Mouse (Mus musculus) embryonic facial prominence, embryonic 14.5 days (tissue): ENCODE results near the gene Ina. TPM values are rescaled to one million over a fixed set of nuclear protein-coding genes. Genes with fewer than 3 reads are reported as not detected.
A peak's percentile ranks its signal among the peaks of the same experiment; 100 is the strongest.
"Not testable (repeated sequence)": the region's sequence is repeated elsewhere in the genome, so short reads cannot be mapped to it uniquely, and the experiment has no call there.

Experiments used
- ATAC-seq: fragments of 200-750 bp; cut with Nextera tagmentation; 2 replicates; pipeline ENCODE4 v1.8.0; 2017; ENCODE audit warnings: low read depth, moderate number of reproducible peaks, moderate TSS enrichment
- DNase-seq: peaks from one replicate; pipeline ENCODE4 v3.0.0-alpha.2; 2015; ENCODE audit warnings: low spot score
- H3K27ac ChIP-seq: fragments of 300-500 bp; sonication (generic); replicated peaks from 2 replicates; pipeline ENCODE4 v1.5.1; 2014; ENCODE audit warnings: low read depth, mild to moderate bottlenecking, low read length, moderate library complexity
- H3K27me3 ChIP-seq: fragments of 300-500 bp; sonication (generic); replicated peaks from 2 replicates; pipeline ENCODE4 v1.6.1; 2014; ENCODE audit warnings: low read length; ENCODE audit not compliant: control insufficient read depth, insufficient read depth
- H3K36me3 ChIP-seq: fragments of 300-500 bp; sonication (generic); 2 replicates; pipeline ENCODE4 v1.6.1; 2014; ENCODE audit warnings: low read length, mixed read lengths; ENCODE audit not compliant: control insufficient read depth, insufficient read depth
- H3K4me1 ChIP-seq: fragments of 300-500 bp; sonication (generic); 2 replicates; pipeline ENCODE4 v1.6.1; 2014; ENCODE audit warnings: antibody characterized with exemption, low read length; ENCODE audit not compliant: control insufficient read depth, insufficient read depth
- H3K4me2 ChIP-seq: fragments of 300-500 bp; sonication (generic); 2 replicates; pipeline ENCODE4 v1.6.1; 2014; ENCODE audit warnings: low read depth, mild to moderate bottlenecking, low read length, moderate library complexity, mixed read lengths
- H3K4me3 ChIP-seq: fragments of 300-500 bp; sonication (generic); 2 replicates; pipeline ENCODE4 v1.5.1; 2014; ENCODE audit warnings: low read depth, mild to moderate bottlenecking, low read length
- H3K9ac ChIP-seq: fragments of 300-500 bp; sonication (generic); 2 replicates; pipeline ENCODE4 v1.6.1; 2014; ENCODE audit warnings: low read depth, mild to moderate bottlenecking, low read length, moderate library complexity, mixed read lengths
- H3K9me3 ChIP-seq: fragments of 300-500 bp; sonication (generic); 2 replicates; pipeline ENCODE4 v1.6.1; 2016; ENCODE audit warnings: low read length; ENCODE audit not compliant: control insufficient read depth
- WGBS: fragments of 180-500 bp; shearing (Covaris S2); extraction: QIAGEN DNeasy Blood & Tissue Kit; methylation state at CpG from one replicate; pipeline ENCODE4 v1.1.7; 2014; 5-methylcytosine and 5-hydroxymethylcytosine counted together
- polyA plus RNA-seq: library from polyadenylated mRNA; unstranded; fragments of >200 nt; fragmentation: Nextera tagmentation; extraction: Ambion mirVana; gene quantifications from 2 replicates; pipeline ENCODE4 v1.2.1, GENCODE M21; 2014

Gene Ina
- polyA plus RNA-seq, 1 experiment from 2014 or later: 17.6 TPM

- H3K4me2 ChIP-seq: no peak overlapping the region
- no peak overlapping the region for H3K27ac ChIP-seq
- no peak for DNase-seq
- no peaks in the 10 kb centered on the region for H3K4me1 ChIP-seq
- no peak for ATAC-seq
- H3K27me3 ChIP-seq: no peaks in the 10 kb centered on the region
- no peaks in the 10 kb centered on the region for H3K9me3 ChIP-seq
- H3K36me3 ChIP-seq: no peaks in the 10 kb centered on the region
- no peak overlapping the region for H3K4me3 ChIP-seq
- WGBS: 68% methylated on average over 9 of the region's 9 CpGs
- no peak overlapping the region for H3K9ac ChIP-seq
Observed at GRCm38 (mm10) chr19:46971712-46972111, 42.8 kb upstream of the Ina start.

GRCm38 (mm10) chr19:46972159-46972558 lies 42.3 kb upstream of the Ina start:
- ATAC-seq: no peak
- WGBS: 95% methylated on average over 3 of the region's 3 CpGs

GRCm38 (mm10) chr19:46975565-46975964 lies 38.9 kb upstream of the Ina start:
- Histone ChIP-seq H3K9me3 (no peaks in the 10 kb centered on the region), H3K36me3 (no peaks in the 10 kb centered on the region), H3K27ac (no peak overlapping the region), H3K9ac (no peak overlapping the region), H3K4me1 (no peaks in the 10 kb centered on the region), H3K27me3 (no peaks in the 10 kb centered on the region), H3K4me3 (no peak overlapping the region), H3K4me2 (no peak overlapping the region)
- 66% methylated on average over 4 of the region's 4 CpGs for WGBS
- ATAC-seq: no peak
- no peak for DNase-seq

More at GRCm38 (mm10) chr19:46972159-46972558, 42.3 kb upstream of the Ina start:
- Histone ChIP-seq H3K9me3 (no peaks in the 10 kb centered on the region), H3K4me2 (no peak overlapping the region), H3K4me3 (no peak overlapping the region), H3K36me3 (no peaks in the 10 kb centered on the region), H3K27ac (no peak overlapping the region), H3K9ac (no peak overlapping the region), H3K27me3 (no peaks in the 10 kb centered on the region), H3K4me1 (no peaks in the 10 kb centered on the region)
- no peak for DNase-seq

- Histone ChIP-seq H3K27me3 (no peaks in the 10 kb centered on the region), H3K4me3 (no peak overlapping the region), H3K27ac (no peak overlapping the region), H3K4me1 (no peaks in the 10 kb centered on the region), H3K36me3 (no peaks in the 10 kb centered on the region), H3K9me3 (no peaks in the 10 kb centered on the region), H3K9ac (no peak overlapping the region), H3K4me2 (no peak overlapping the region)
- ATAC-seq (no peak), DNase-seq (no peak)
- WGBS: 87% methylated on average over 8 of the region's 8 CpGs
Observed at GRCm38 (mm10) chr19:46975997-46976396, 38.5 kb upstream of the Ina start.

GRCm38 (mm10) chr19:46976743-46977142 lies 37.8 kb upstream of the Ina start:
- Histone ChIP-seq H3K4me2 (no peak overlapping the region), H3K36me3 (no peaks in the 10 kb centered on the region)

GRCm38 (mm10) chr19:46977460-46977859 lies 37.0 kb upstream of the Ina start:
- DNase-seq (peak; percentile 55), ATAC-seq (peak; percentile 26; the same call in 1 of the 2 replicates)
- WGBS: 54% methylated on average over 6 of the region's 6 CpGs
- Histone ChIP-seq H3K9ac (no peak overlapping the region), H3K4me3 (no peak overlapping the region), H3K4me1 (no peaks in the 10 kb centered on the region), H3K4me2 (no peak overlapping the region), H3K9me3 (no peaks in the 10 kb centered on the region), H3K36me3 (no peaks in the 10 kb centered on the region), H3K27ac (no peak overlapping the region), H3K27me3 (no peaks in the 10 kb centered on the region)

More at GRCm38 (mm10) chr19:46976743-46977142, 37.8 kb upstream of the Ina start:
- H3K4me1 ChIP-seq: no peaks in the 10 kb centered on the region
- ATAC-seq: no peak
- 59% methylated on average over 2 of the region's 2 CpGs for WGBS
- H3K27ac ChIP-seq: no peak overlapping the region
- H3K9ac ChIP-seq: no peak overlapping the region
- H3K27me3 ChIP-seq: no peaks in the 10 kb centered on the region
- H3K9me3 ChIP-seq: no peaks in the 10 kb centered on the region
- H3K4me3 ChIP-seq: no peak overlapping the region
- no peak for DNase-seq

- not testable (repeated sequence) for DNase-seq, H3K9ac ChIP-seq, H3K27ac ChIP-seq, H3K27me3 ChIP-seq, H3K4me2 ChIP-seq, H3K4me3 ChIP-seq, ATAC-seq, H3K9me3 ChIP-seq, H3K4me1 ChIP-seq, H3K36me3 ChIP-seq
- 95% methylated on average over 3 of the region's 3 CpGs for WGBS
Observed at GRCm38 (mm10) chr19:46978069-46978468, 36.4 kb upstream of the Ina start.

GRCm38 (mm10) chr19:46978920-46979780 lies 35.3 kb upstream of the Ina start:
- Histone ChIP-seq H3K9me3 (no peaks in the 10 kb centered on the region), H3K27me3 (no peaks in the 10 kb centered on the region), H3K4me2 (no peak overlapping the region), H3K36me3 (no peaks in the 10 kb centered on the region), H3K9ac (no peak overlapping the region), H3K27ac (no peak overlapping the region), H3K4me3 (no peak overlapping the region), H3K4me1 (0 out of 2 replicates have a peak, but pooled peaks cover 8% of the 10 kb centered on the region)
- 84% methylated on average over 15 of the region's 17 CpGs for WGBS
- ATAC-seq (no peak), DNase-seq (no peak)

- no peak overlapping the region for H3K9ac ChIP-seq
- no peaks in the 10 kb centered on the region for H3K9me3 ChIP-seq
- H3K36me3 ChIP-seq: no peaks in the 10 kb centered on the region
- DNase-seq: no peak
- H3K4me1 ChIP-seq: 0 out of 2 replicates have a peak, but pooled peaks cover 8% of the 10 kb centered on the region
- no peak overlapping the region for H3K4me2 ChIP-seq
- WGBS: 72% methylated on average over 3 of the region's 3 CpGs
- H3K27me3 ChIP-seq: no peaks in the 10 kb centered on the region
- no peak for ATAC-seq
- no peak overlapping the region for H3K27ac ChIP-seq
- no peak overlapping the region for H3K4me3 ChIP-seq
Observed at GRCm38 (mm10) chr19:46979781-46980105, 34.8 kb upstream of the Ina start.
